Mouse (Mus musculus) heart, postnatal 36 days (tissue): ENCODE results near the gene Hemgn. TPM values are rescaled to one million over a fixed set of nuclear protein-coding genes. Genes with fewer than 3 reads are reported as not detected.

Experiments
- DNase-seq, 2 experiments: peaks; one replicate each; pipeline ENCODE4 v3.0.0; 2021 to 2022
- intact Hi-C: fragments of 180-260 bp; cut with DNase I; formaldehyde crosslinking; loops from one replicate; pipeline ENCODE4 v1.15.1; 2025
- total RNA-seq, 2 experiments: library from RNA; stranded (reverse); gene quantifications; 2 replicates each; pipeline ENCODE4 v1.2.3; 2021

The Hemgn gene
- total RNA-seq, 2 experiments from 2014 or later: 0.19 TPM; not detected in 1

- intact Hi-C loops: no loop called here
- no peak for DNase-seq
Observed at GRCm38 (mm10) chr4:46418851-46419250, 5.5 kb upstream of the Hemgn start.

- DNase-seq: no peak
- intact Hi-C loops: no loop called here
Observed at GRCm38 (mm10) chr4:46417491-46417890, 4.2 kb upstream of the Hemgn start.

- DNase-seq: no peak
- intact Hi-C loops: no loop called here
Observed at GRCm38 (mm10) chr4:46412113-46412512, 1.2 kb downstream of the Hemgn start.

- intact Hi-C loops: no loop called here
- DNase-seq: no peak
Observed at GRCm38 (mm10) chr4:46411489-46411888, 1.8 kb downstream of the Hemgn start.

GRCm38 (mm10) chr4:46410677-46411076 lies 2.6 kb downstream of the Hemgn start:
- DNase-seq: no peak
- intact Hi-C loops: no loop called here

- intact Hi-C loops: no loop called here
- no peak for DNase-seq
Observed at GRCm38 (mm10) chr4:46406966-46407703, 6.2 kb downstream of the Hemgn start.

- no peak for DNase-seq
- intact Hi-C loops: no loop called here
Observed at GRCm38 (mm10) chr4:46404042-46404795, 9.1 kb downstream of the Hemgn start.

GRCm38 (mm10) chr4:46398839-46399238 lies 14.5 kb downstream of the Hemgn start:
- no peak for DNase-seq
- intact Hi-C loops: no loop called here

GRCm38 (mm10) chr4:46395736-46396135 lies 17.6 kb downstream of the Hemgn start:
- intact Hi-C loops: no loop called here
- no peak for DNase-seq

- intact Hi-C loops: loop anchor here (5.0 kb wide), 1 partner anchor 113 kb away; no protein-coding TSS in a partner anchor
- no peak for DNase-seq
Observed at GRCm38 (mm10) chr4:46394388-46394787, 18.9 kb downstream of the Hemgn start.

GRCm38 (mm10) chr4:46390390-46390970 lies 22.8 kb downstream of the Hemgn start:
- DNase-seq: peak; percentile 75 to 80
- intact Hi-C loops: loop anchor here (2.0 to 5.0 kb wide), 2 partner anchors 60 to 117 kb away; partner anchors contain the start of gene Anp32b

- no peak for DNase-seq
- intact Hi-C loops: loop anchor here (2.0 to 5.0 kb wide), 3 partner anchors 61 to 118 kb away; partner anchors contain the start of gene Anp32b
Observed at GRCm38 (mm10) chr4:46389612-46390341, 23.5 kb downstream of the Hemgn start.

GRCm38 (mm10) chr4:46389013-46389611 lies 24.2 kb downstream of the Hemgn start, which contains the start of gene Trmo:
Gene Trmo (minus strand): TSS chr4:46389437.
- intact Hi-C loops: loop anchor here (5.0 kb wide), 1 partner anchor 82 kb away; no protein-coding TSS in a partner anchor

GRCm38 (mm10) chr4:46388556-46388955 lies 24.8 kb downstream of the Hemgn start:
- intact Hi-C loops: loop anchor here (5.0 kb wide), 1 partner anchor 81 kb away; no protein-coding TSS in a partner anchor
- no peak for DNase-seq

More at GRCm38 (mm10) chr4:46389013-46389611, 24.2 kb downstream of the Hemgn start, which contains the start of gene Trmo:
- DNase-seq: peak; percentile 95 to 96

- intact Hi-C loops: loop anchor here (1.0 kb wide), 1 partner anchor 173 kb away; no protein-coding TSS in a partner anchor
- DNase-seq: peak; percentile 80 to 83
Observed at GRCm38 (mm10) chr4:46374869-46375368, 38.4 kb downstream of the Hemgn start.

GRCm38 (mm10) chr4:46374455-46374854 lies 38.9 kb downstream of the Hemgn start:
- DNase-seq: peak in 1 of 2 experiments; percentile 35
- intact Hi-C loops: no loop called here

GRCm38 (mm10) chr4:46371030-46371429 lies 42.3 kb downstream of the Hemgn start:
- intact Hi-C loops: no loop called here

GRCm38 (mm10) chr4:46370406-46370805 lies 42.9 kb downstream of the Hemgn start:
- intact Hi-C loops: no loop called here

More at GRCm38 (mm10) chr4:46371030-46371429, 42.3 kb downstream of the Hemgn start:
- DNase-seq: peak; percentile 56

GRCm38 (mm10) chr4:46369070-46369469 lies 44.2 kb downstream of the Hemgn start:
- intact Hi-C loops: no loop called here
- DNase-seq: no peak

More at GRCm38 (mm10) chr4:46370406-46370805, 42.9 kb downstream of the Hemgn start:
- DNase-seq: no peak
